Mouse (Mus musculus) left cerebral cortex, adult 9 months (tissue): ENCODE measurements around the gene Spag9.
A peak's percentile ranks its signal among the peaks of the same experiment; 100 is the strongest.

ENCODE experiments used
- DNase-seq, 2 experiments: peaks; one replicate each; pipeline ENCODE4 v3.0.0; 2022; ENCODE audit warnings: low spot score in 2 of 2

Gene Spag9

DNA sequence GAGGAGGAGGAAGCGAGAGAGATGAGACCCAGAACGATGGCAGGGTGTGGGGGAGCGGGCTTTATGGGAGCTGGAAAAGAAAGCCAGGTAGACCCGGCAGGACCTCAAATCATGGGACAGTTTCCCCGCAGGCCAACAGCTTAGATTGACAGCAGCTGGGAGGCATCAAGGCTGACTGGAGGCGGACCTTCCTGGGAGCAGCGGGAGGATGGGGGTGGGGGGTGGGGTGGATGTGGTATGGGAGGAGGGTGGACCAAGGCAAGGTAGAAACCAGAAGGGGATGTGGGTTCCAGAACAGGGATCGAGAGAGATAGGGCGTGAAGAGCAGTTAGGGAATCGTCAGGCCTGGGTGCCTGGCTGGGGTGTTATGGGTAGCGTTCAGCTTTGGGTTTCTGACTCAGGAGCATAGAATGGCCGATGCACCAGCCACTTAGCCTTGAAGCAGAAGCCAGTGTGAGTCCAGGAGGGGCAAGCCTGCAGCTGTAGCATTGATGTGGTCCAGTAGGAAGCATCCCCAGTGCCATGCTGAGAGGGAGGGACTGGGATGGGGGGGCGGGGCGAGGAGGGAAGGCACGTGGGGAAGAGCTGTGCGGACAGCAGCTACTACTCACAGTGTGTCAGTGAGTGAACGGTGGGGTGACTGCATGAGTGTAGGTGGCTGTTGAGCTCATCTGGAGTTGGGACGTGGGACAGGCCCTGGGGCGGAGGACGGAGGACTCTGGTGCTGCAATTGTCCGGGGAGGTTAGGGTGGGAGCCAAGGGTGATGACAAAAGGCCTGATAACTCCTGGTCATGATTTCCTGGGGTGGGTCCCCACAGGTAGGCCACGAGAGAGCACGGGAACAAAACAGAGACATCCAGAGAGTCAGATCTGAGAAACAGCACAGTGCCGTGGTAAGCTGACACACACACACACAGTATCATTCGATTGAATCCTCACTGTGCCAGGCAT, 154.9 kb downstream of the Spag9 start:
- no peak for DNase-seq

DNA sequence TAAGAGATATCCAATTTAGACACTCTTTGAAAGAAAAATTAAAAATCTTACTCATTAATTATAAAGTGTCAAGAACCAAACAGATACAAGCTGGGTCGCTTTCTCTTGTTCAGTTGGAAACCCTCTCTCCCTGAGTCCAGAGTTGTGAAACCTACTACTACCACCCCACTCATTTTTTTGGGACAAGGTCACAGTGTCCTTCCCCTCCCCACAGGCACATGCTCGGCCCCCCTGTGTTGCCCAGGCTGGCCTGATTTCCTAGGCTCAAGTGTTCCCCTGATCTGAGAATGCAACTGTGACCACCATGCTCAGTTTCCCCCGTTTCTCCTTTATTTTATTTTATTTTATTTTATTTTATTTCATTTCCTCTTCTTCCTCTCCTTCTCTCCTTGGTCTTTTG, 158.3 kb downstream of the Spag9 start:
- DNase-seq, result no peak

DNA sequence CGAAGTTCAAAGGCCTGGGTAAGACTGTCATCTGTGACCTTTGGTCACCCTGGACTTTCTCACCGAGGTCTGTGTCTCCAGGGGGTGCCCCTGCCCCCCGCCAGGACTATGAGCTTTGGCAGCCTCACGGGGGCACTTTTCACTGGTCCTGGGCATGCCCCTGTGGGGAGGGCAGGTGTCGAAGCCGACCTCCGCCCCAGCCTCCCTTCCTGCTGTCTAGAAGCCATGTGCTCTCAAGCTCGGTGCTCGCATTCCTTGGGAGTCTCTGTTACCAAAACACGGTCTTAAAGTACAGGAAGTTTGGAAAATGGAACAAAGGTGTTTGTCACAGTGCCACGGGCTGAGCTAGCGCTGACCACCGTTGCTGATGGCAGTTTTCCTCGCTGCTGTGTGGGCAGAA, 162.6 kb downstream of the Spag9 start:
- no peak for DNase-seq

DNA sequence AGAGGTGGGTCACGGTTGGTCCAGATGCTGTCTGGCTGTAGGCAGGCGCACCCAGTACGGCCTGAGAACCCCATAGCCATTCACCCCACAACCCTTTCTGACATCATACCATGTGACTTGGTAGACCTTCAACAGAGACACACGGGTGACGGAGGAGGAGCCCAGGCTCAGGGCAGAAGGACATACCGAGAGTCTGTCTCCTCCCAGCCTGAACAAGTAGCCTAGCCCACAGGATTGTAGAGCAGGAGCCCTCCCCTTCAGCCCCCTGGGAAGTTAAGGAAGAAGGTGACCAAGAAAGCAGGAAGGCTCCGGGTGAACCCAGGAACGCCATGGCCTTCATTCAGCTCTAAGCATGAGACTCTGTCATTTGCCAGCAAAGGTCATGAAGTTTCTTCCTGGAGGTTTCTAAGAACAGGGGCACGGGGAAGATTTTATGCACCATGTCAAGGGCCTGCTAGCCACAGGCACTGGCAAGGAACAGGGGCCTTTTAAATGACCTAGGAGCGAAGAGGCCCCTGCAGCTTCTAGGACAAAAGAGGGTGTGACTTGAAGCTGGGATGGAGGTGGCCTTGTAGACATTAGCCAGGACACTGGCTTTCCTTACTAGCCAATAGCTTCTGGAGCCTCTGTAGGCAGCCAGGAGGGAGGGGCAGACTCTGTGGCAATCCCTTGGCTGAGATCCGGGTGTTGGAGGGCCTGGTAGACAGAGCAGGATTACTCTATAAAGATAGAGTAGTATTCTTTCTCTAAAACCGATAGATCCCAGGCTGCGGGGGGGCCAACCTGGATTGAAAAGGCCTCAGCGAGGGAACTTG, 163.4 kb downstream of the Spag9 start:
- DNase-seq, result no peak

DNA sequence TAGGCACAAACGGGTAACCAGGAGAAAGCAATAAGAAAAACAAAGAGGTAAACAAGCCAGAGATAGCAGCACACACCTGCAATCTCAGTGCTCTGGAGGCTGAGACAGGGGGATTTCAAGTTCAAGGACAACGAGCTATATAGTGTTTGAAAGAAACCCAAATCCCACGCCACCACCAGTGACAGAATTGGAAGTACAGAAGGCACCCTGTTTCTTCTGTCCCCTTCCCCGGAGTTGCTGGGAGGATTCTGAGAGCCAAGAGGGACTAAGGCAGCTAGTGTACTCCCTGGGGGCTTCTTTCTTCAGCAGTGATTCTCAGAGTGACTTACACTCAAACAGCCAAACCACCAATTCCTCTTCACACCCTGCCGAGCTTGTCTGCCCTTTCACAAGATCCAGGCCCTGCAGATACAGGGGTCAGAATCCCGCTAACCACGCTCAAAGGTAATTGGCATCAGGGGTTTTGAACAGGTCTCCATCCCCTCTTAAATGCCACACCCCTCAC, 164.1 kb downstream of the Spag9 start:
- DNase-seq, result no peak

GRCm38 (mm10) chr11:94160443-94161266, 164.8 kb downstream of the Spag9 start:
- DNase-seq, result peak; percentile 96 to 98

DNA sequence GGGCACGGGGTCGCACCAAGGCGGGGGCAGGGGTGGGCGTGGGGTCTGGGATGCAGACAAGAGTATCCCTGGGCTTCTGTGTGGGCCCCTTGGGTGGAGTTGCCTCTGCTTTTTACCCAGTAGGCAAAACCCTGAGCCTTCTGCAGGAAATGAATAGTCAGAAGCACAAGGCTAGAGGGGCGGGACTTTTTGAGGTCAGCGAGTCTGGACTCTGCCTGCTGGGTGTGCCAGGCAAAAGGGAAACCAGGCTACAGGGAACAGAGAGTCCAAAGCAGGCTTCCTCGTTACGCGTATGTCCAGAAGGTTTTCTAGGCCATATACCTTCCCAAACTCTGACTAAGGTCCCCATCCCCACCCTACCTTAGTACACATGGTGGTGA, 165.4 kb downstream of the Spag9 start:
- DNase-seq, result no peak

GRCm38 (mm10) chr11:94161867-94162581, 166.1 kb downstream of the Spag9 start:
- DNase-seq, result no peak

GRCm38 (mm10) chr11:94163005-94163767, 167.3 kb downstream of the Spag9 start:
- DNase-seq, result no peak

DNA sequence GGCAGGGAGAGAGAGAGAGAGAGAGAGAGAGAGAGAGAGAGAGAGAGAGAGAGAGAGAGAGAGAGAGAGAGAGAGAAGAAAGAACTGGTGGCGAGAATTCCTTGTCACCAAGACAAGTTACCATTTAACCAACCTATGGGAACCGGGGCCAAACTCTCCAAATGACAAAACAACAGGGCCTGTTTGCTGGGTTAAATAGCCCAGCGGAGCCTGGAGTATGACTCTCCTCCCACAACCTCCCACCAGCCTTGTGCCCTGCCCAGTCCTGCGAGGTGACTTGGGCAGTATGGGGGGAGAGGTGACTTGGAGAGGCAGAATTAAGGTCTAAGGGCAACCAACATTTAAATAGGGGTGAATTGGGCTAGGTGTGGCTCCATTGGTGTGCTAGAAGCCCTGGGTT, 169.9 kb downstream of the Spag9 start:
- no peak for DNase-seq

- no peak for DNase-seq
These were observed 172.3 kb downstream of the Spag9 start for GRCm38 (mm10) chr11:94168238-94168637.

DNA sequence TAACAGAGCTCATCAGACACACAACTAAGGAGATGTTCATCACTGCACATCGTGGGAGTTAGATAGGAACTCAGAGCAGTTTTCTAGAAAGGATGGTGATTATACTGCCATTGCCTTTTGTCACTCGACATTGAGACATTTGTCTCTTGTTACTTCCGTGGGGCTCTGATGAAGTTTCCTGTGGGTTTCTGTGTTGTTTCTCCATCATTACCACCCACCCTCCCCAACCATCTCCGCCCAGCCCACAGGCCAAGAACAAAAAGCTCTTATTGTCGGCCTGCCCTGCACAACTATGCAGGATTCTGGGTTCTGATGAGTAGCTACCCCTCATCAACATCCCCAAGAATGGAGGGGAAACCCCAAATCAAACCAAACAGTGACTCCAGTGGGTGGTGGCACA, 173.7 kb downstream of the Spag9 start:
- DNase-seq, result no peak

GRCm38 (mm10) chr11:94171691-94172090, 175.8 kb downstream of the Spag9 start:
- DNase-seq, result no peak

DNA sequence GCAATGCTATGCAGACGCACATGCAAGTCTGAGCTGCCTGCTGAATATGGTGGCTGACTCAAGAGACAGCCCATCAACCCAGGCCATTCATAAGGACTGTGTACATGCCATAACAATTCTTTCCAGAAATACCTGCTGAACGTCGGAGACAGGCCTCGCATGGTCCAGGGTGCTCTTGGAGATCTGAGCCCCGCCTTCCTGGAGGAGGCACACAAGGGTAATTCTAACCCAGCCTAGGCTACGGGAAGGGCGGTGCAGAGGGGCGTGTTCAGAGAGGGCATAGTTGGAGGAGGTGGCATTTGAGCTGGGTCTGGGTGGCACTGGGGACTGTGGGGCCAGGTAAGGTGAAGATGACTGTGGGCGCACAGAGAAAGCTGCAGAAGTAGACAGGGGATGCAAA, 176.3 kb downstream of the Spag9 start:
- no peak for DNase-seq

DNA sequence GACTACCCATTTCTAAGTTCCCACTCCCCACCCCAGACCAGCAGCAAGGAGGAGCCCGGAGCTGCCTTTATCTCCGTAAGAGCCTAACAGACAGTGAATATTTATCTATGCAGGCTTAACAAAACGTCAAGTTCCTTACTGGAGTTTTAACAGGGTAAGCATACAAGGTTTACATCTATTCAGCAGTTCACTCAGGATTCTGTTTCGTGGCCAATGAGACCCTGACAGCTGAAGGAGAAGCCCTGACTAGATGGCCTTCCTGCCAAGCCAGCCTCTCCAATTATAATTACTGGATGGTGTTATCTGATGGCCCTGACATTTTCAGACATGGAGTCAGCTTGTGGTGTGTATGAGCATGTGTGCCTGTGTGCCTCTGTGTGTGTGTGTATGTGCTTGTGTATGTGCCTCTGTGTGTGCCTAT, 177.8 kb downstream of the Spag9 start:
- no peak for DNase-seq

GRCm38 (mm10) chr11:94175288-94175687, 179.4 kb downstream of the Spag9 start:
- DNase-seq, result no peak
